Mouse (Mus musculus) thymus, adult 18-20 months (tissue): ENCODE data around the gene Klrd1.
"Not testable (repeated sequence)": the region's sequence is repeated elsewhere in the genome, so short reads cannot be mapped to it uniquely, and the experiment has no call there.

Experiments used
- DNase-seq, 2 experiments: peaks; one replicate each; pipeline ENCODE4 v3.0.0; 2022; ENCODE audit warnings: mixed read lengths in 2 of 2

Gene Klrd1

GRCm38 (mm10) chr6:129591508-129591907 is at the start of gene Klrd1:
Gene Klrd1 (plus strand): TSS chr6:129591782.
- DNase-seq, result peak in 1 of 2 experiments; percentile 6

- DNase-seq, result no peak
These were observed 49.7 kb upstream of the Klrd1 start for GRCm38 (mm10) chr6:129541931-129542330.

GRCm38 (mm10) chr6:129542540-129542939 is 49.0 kb upstream of the Klrd1 start:
- no peak for DNase-seq

GRCm38 (mm10) chr6:129543709-129544606 is 47.6 kb upstream of the Klrd1 start:
- DNase-seq, result no peak

- DNase-seq, result no peak
These were observed 44.3 kb upstream of the Klrd1 start for GRCm38 (mm10) chr6:129547277-129547676.

GRCm38 (mm10) chr6:129548009-129548408 is 43.6 kb upstream of the Klrd1 start:
- DNase-seq, result no peak

- DNase-seq, result no peak
These were observed 34.1 kb upstream of the Klrd1 start for GRCm38 (mm10) chr6:129557298-129558023.

GRCm38 (mm10) chr6:129558946-129559640 is 32.5 kb upstream of the Klrd1 start:
- peak; percentile 15 to 17 for DNase-seq

GRCm38 (mm10) chr6:129559641-129560027 is 31.9 kb upstream of the Klrd1 start:
- no peak for DNase-seq

- DNase-seq, result no peak
These were observed 26.3 kb upstream of the Klrd1 start for GRCm38 (mm10) chr6:129565257-129565656.

GRCm38 (mm10) chr6:129575315-129575714 is 16.3 kb upstream of the Klrd1 start:
- DNase-seq, result no peak

- DNase-seq, result no peak
These were observed 14.0 kb upstream of the Klrd1 start, which contains the start of gene Klre1 for GRCm38 (mm10) chr6:129577605-129578004. Gene Klre1 (plus strand): TSS chr6:129577905.

GRCm38 (mm10) chr6:129581274-129581673 is 10.3 kb upstream of the Klrd1 start:
- DNase-seq, result no peak

- no peak for DNase-seq
These were observed 9.7 kb upstream of the Klrd1 start for GRCm38 (mm10) chr6:129581896-129582295.

GRCm38 (mm10) chr6:129583014-129583413 is 8.6 kb upstream of the Klrd1 start:
- DNase-seq, result no peak

- no peak for DNase-seq
These were observed 16.8 kb downstream of the Klrd1 start for GRCm38 (mm10) chr6:129608372-129608771.

GRCm38 (mm10) chr6:129623735-129624134 is 32.2 kb downstream of the Klrd1 start, which contains the start of gene Klrk1:
Gene Klrk1 (minus strand): TSS chr6:129623864.
- no peak for DNase-seq

GRCm38 (mm10) chr6:129631046-129631445 is 39.5 kb downstream of the Klrd1 start:
- not testable (repeated sequence) for DNase-seq

GRCm38 (mm10) chr6:129643237-129643636 is 51.7 kb downstream of the Klrd1 start, which contains the start of gene Klrc3:
Gene Klrc3 (minus strand): TSS chr6:129643337.
- not testable (repeated sequence) for DNase-seq

GRCm38 (mm10) chr6:129644054-129644453 is 52.5 kb downstream of the Klrd1 start:
- not testable (repeated sequence) for DNase-seq
